Mouse (Mus musculus): ENCODE results near the gene Strbp. TPM values are rescaled to one million over a fixed set of nuclear protein-coding genes. Genes with fewer than 3 reads are reported as not detected.

Strbp gene
- polyA plus RNA-seq, 1 experiment from 2014 or later, result 22.5 TPM

DNA sequence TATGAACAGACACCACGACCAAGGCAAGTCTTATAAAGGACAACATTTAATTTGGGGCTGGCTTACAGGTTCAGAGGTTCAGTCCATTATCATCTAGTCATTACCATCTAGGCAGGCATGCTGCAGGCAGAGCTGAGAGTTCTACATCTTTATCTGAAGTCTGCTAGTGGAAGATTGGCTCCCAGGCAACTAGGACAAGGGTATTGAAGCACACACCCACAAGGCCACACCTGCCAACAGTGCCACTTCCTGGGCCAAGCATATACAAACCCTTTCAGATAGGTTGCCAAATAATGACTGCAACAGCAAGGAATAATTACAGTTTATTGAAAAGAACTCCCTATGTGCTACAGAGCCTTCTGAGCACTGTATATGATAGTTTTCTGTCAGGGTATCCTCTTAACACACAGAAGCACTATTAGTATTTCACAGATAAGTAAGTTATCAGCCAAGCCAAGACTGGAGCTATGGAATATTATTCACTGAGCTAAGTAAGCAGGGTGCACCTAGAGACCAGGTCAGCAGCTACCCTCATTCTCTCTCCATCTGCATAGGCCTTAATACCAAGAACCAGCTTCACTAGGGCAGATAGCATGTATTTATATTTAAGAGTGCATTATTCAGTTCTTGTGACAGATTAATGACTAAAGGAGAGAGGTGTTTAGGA, 154.2 kb downstream of the Strbp start:
- H3K4me2 ChIP-seq (replicated peaks; ENCODE audit: low read depth), result no peak overlapping the region
- 75% methylated on average over 1 of the region's 1 CpGs for WGBS

DNA sequence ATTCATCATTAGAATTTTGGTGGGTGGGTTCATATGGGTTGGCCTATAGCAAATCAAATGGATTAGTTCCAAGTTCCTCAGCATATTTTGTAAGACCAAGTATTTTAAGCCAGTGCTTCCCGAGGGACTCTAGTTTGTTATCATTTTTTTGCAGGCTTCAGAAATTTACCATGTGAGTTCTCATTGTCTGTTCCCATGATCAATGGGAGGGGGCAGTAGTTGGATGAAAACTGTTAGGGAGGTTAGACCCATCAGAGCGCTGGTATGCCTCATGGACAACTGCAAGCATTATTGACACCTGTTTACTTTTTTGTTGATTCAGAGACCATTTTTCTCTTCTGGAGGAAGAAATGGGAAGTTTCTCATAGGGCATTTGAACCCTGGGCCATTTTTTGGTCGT, 172.0 kb downstream of the Strbp start:
- TF ChIP-seq CTCF (IDR thresholded peaks at IDR 0.05; ENCODE audit: low read depth), result no peak
- Histone ChIP-seq H3K27me3 (replicated peaks; ENCODE audit: control insufficient read depth, insufficient read depth, low read length) (no peaks in the 10 kb centered on the region), H3K4me1 (replicated peaks; ENCODE audit: control insufficient read depth, insufficient read depth, low read length) (peaks cover 5% of the 10 kb centered on the region; the same call in 1 of the 2 replicates), H3K4me3 (ENCODE audit: low read depth, low read length) (no peak overlapping the region), H3K27ac (ENCODE audit: low read depth, low read length) (no peak overlapping the region), H3K9me3 (ENCODE audit: control insufficient read depth) (no peaks in the 10 kb centered on the region), H3K9ac (ENCODE audit: low read depth, low read length) (no peak overlapping the region), H3K36me3 (ENCODE audit: control insufficient read depth, insufficient read depth) (peaks cover 6% of the 10 kb centered on the region), H3K4me2 (replicated peaks; ENCODE audit: low read depth) (no peak overlapping the region)
- 75% methylated on average over 3 of the region's 3 CpGs for WGBS
- ATAC-seq, result no peak

More for the DNA sequence above, 154.2 kb downstream of the Strbp start:
- H3K4me1 ChIP-seq (replicated peaks; ENCODE audit: control insufficient read depth, insufficient read depth, low read length), result no peaks in the 10 kb centered on the region
- no peak for ATAC-seq
- no peak overlapping the region for H3K9ac ChIP-seq (ENCODE audit: low read depth, low read length)
- no peaks in the 10 kb centered on the region for H3K27me3 ChIP-seq (replicated peaks; ENCODE audit: control insufficient read depth, insufficient read depth, low read length)
- H3K36me3 ChIP-seq (ENCODE audit: control insufficient read depth, insufficient read depth), result peaks cover 56% of the 10 kb centered on the region
- no peak overlapping the region for H3K27ac ChIP-seq (ENCODE audit: low read depth, low read length)
- H3K9me3 ChIP-seq (ENCODE audit: control insufficient read depth), result 0 out of 2 replicates have a peak, but pooled peaks cover 2% of the 10 kb centered on the region
- TF ChIP-seq CTCF (IDR thresholded peaks at IDR 0.05; ENCODE audit: low read depth), result no peak
- H3K4me3 ChIP-seq (ENCODE audit: low read depth, low read length), result no peak overlapping the region

DNA sequence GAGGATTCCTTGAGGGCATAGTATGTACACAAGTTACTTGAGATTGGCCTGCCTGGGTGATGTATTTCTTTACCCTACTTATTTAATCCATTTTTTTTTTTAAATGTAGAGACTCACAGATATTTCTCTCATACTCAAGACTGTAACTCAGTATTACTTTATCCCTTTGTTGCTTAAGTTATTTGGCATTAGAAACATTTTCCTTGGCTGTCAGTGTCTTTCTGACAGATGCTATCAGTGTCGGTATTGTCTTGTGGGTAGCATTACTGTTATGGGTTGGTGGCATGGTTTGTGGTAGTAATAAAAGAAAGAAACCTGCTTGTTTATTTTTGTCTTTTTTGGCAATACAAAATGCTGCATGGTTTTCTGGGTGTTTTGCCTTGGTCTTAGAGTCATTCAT, 172.9 kb downstream of the Strbp start:
- peaks cover 5% of the 10 kb centered on the region; the same call in 1 of the 2 replicates for H3K4me1 ChIP-seq (replicated peaks; ENCODE audit: control insufficient read depth, insufficient read depth, low read length)
- 96% methylated on average over 1 of the region's 1 CpGs for WGBS
- H3K9me3 ChIP-seq (ENCODE audit: control insufficient read depth), result no peaks in the 10 kb centered on the region
- no peak for TF ChIP-seq CTCF (IDR thresholded peaks at IDR 0.05; ENCODE audit: low read depth)
- ATAC-seq, result no peak
- H3K9ac ChIP-seq (ENCODE audit: low read depth, low read length), result no peak overlapping the region
- no peaks in the 10 kb centered on the region for H3K27me3 ChIP-seq (replicated peaks; ENCODE audit: control insufficient read depth, insufficient read depth, low read length)
- H3K4me2 ChIP-seq (replicated peaks; ENCODE audit: low read depth), result no peak overlapping the region
- peaks cover 6% of the 10 kb centered on the region for H3K36me3 ChIP-seq (ENCODE audit: control insufficient read depth, insufficient read depth)
- H3K27ac ChIP-seq (ENCODE audit: low read depth, low read length), result no peak overlapping the region
- H3K4me3 ChIP-seq (ENCODE audit: low read depth, low read length), result no peak overlapping the region

DNA sequence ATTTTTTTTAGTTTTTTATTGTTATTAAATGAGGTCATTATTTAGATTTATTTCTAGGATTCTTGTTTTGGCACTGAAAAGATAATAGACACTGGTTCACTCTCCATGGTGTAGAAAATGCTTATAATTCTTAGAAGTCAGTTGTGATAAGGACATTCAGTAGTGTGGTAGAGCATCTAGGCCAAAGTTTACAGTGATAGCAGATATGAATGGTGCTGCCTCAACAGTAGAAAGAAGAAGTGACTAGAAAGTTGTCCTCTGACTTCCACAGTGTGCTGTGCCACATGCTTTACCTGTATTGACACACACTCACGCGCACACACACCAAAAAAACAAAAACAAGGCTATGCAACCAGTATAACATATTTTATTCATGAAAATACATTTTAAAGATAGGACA, 174.3 kb downstream of the Strbp start:
- H3K36me3 ChIP-seq (ENCODE audit: control insufficient read depth, insufficient read depth), result peaks cover 6% of the 10 kb centered on the region
- 94% methylated on average over 2 of the region's 2 CpGs for WGBS
- H3K4me2 ChIP-seq (replicated peaks; ENCODE audit: low read depth), result no peak overlapping the region
- no peak overlapping the region for H3K4me3 ChIP-seq (ENCODE audit: low read depth, low read length)
- peaks cover 5% of the 10 kb centered on the region; the same call in 1 of the 2 replicates for H3K4me1 ChIP-seq (replicated peaks; ENCODE audit: control insufficient read depth, insufficient read depth, low read length)
- H3K9ac ChIP-seq (ENCODE audit: low read depth, low read length), result no peak overlapping the region
- peak; percentile 31; the same call in 1 of the 2 replicates for ATAC-seq
- H3K27me3 ChIP-seq (replicated peaks; ENCODE audit: control insufficient read depth, insufficient read depth, low read length), result no peaks in the 10 kb centered on the region
- no peak for TF ChIP-seq CTCF (IDR thresholded peaks at IDR 0.05; ENCODE audit: low read depth)
- no peak overlapping the region for H3K27ac ChIP-seq (ENCODE audit: low read depth, low read length)
- no peaks in the 10 kb centered on the region for H3K9me3 ChIP-seq (ENCODE audit: control insufficient read depth)

DNA sequence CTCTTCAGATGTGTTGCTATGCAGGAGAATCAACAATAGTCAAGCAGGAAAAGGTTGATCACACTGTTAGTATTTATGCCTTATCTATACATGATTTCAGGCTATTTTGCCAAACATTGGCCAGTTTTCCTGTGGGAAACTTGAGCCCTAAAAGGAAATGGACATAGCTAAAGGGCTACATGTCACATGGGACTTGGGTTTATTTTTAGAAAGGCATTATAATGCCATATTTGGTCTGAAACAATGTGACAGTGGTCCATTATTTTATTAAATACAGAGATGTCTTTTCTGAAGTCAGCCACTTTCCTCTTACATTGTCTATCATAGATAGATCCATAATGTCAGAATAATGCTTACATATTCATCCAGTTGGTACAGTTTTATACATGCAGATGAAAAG, 176.1 kb downstream of the Strbp start:
- Histone ChIP-seq H3K9ac (ENCODE audit: low read depth, low read length) (no peak overlapping the region), H3K4me2 (replicated peaks; ENCODE audit: low read depth) (no peak overlapping the region), H3K4me3 (ENCODE audit: low read depth, low read length) (no peak overlapping the region), H3K27me3 (replicated peaks; ENCODE audit: control insufficient read depth, insufficient read depth, low read length) (no peaks in the 10 kb centered on the region), H3K4me1 (replicated peaks; ENCODE audit: control insufficient read depth, insufficient read depth, low read length) (peaks cover 5% of the 10 kb centered on the region; the same call in 1 of the 2 replicates), H3K27ac (ENCODE audit: low read depth, low read length) (no peak overlapping the region), H3K9me3 (ENCODE audit: control insufficient read depth) (no peaks in the 10 kb centered on the region), H3K36me3 (ENCODE audit: control insufficient read depth, insufficient read depth) (0 out of 2 replicates have a peak, but pooled peaks cover 13% of the 10 kb centered on the region)
- no peak for ATAC-seq
- no peak for TF ChIP-seq CTCF (IDR thresholded peaks at IDR 0.05; ENCODE audit: low read depth)

DNA sequence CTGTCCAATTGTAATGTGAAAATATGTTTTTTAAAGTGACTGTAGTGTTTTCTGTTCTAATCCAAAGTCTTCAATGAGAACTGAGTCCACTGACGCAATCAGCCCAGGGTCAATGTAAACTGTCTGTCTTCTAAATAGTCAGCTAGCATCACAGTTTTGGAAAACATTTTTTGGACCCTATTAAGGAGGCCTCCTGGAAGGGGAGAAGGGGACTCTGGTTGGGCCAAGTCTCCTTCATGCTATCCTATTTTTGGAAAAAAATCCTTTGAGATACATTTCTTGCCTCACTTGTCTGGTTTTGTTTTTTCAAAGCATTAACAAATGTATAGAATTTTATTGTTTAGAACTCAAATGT, 184.4 kb downstream of the Strbp start:
- Histone ChIP-seq H3K36me3 (ENCODE audit: control insufficient read depth, insufficient read depth) (peaks cover 26% of the 10 kb centered on the region; the same call in 1 of the 2 replicates), H3K9ac (ENCODE audit: low read depth, low read length) (no peak overlapping the region), H3K4me1 (replicated peaks; ENCODE audit: control insufficient read depth, insufficient read depth, low read length) (no peaks in the 10 kb centered on the region), H3K9me3 (ENCODE audit: control insufficient read depth) (no peaks in the 10 kb centered on the region), H3K27me3 (replicated peaks; ENCODE audit: control insufficient read depth, insufficient read depth, low read length) (no peaks in the 10 kb centered on the region), H3K4me3 (ENCODE audit: low read depth, low read length) (no peak overlapping the region), H3K27ac (ENCODE audit: low read depth, low read length) (no peak overlapping the region), H3K4me2 (replicated peaks; ENCODE audit: low read depth) (no peak overlapping the region)
- TF ChIP-seq CTCF (IDR thresholded peaks at IDR 0.05; ENCODE audit: low read depth), result no peak
- ATAC-seq, result no peak
- WGBS, result 60% methylated on average over 1 of the region's 1 CpGs
